Mouse (Mus musculus) heart, postnatal 25 days (tissue): Measurements from ENCODE around the gene Gm20219. TPM values are rescaled to one million over a fixed set of nuclear protein-coding genes. Genes with fewer than 3 reads are reported as not detected.

Source experiments
- total RNA-seq, 2 experiments: library from RNA; stranded (reverse); gene quantifications; 2 replicates each; pipeline ENCODE4 v1.2.3; 2021

Gm20219 gene
- total RNA-seq, 2 experiments from 2014 or later: 0.26 to 0.28 TPM

Other genes starting within 250 kb of the Gm20219 start
- 10 to 100 TPM; 37.9 to 38.1 TPM for gene Kdm4b, start 228.3 kb downstream of the Gm20219 start, total RNA-seq
- 10 to 100 TPM; 42.2 to 52.2 TPM for gene Ptprs, start 77.9 kb downstream of the Gm20219 start, total RNA-seq
- not detected for gene Znrf4, start 42.0 kb downstream of the Gm20219 start, total RNA-seq
- 10 to 100 TPM; 40.4 to 44.0 TPM for gene Safb2, start 30.2 kb upstream of the Gm20219 start, total RNA-seq
- gene Safb, start 30.4 kb upstream of the Gm20219 start, total RNA-seq: 10 to 100 TPM; 64.3 to 72.3 TPM
- 100 to 1,000 TPM; 343 to 364 TPM for gene 2410015M20Rik, start 55.4 kb upstream of the Gm20219 start, total RNA-seq
- 100 to 1,000 TPM; 692 to 724 TPM for gene Rpl36, start 59.0 kb upstream of the Gm20219 start, total RNA-seq
- 100 to 1,000 TPM; 107 to 112 TPM for gene Lonp1, start 72.5 kb upstream of the Gm20219 start, total RNA-seq
- not detected for gene Catsperd, start 73.8 kb upstream of the Gm20219 start, total RNA-seq
- gene Ranbp3, start 118.9 kb upstream of the Gm20219 start, total RNA-seq: 10 to 100 TPM; 35.7 to 37.5 TPM
- 100 to 1,000 TPM; 913 to 934 TPM for gene Ndufa11, start 163.4 kb upstream of the Gm20219 start, total RNA-seq
- gene Vmac, start 163.6 kb upstream of the Gm20219 start, total RNA-seq: 1 to 10 TPM; 5.0 to 5.2 TPM
- 10 to 100 TPM; 25.7 to 28.8 TPM for gene Nrtn, start 203.1 kb upstream of the Gm20219 start, total RNA-seq
- 10 to 100 TPM; 18.3 to 18.8 TPM for gene Dus3l, start 210.4 kb upstream of the Gm20219 start, total RNA-seq
- gene Prr22, start 215.9 kb upstream of the Gm20219 start, total RNA-seq: under 1 TPM; 0.13 to 0.22 TPM